Mouse (Mus musculus): ENCODE data around the gene Arl4c. TPM values are rescaled to one million over a fixed set of nuclear protein-coding genes. Genes with fewer than 3 reads are reported as not detected.

Gene Arl4c
- total and polyA plus RNA-seq, 3 experiments = not detected

- no peaks in the 10 kb centered on the region for H3K27me3 ChIP-seq (ENCODE audit: control insufficient read depth in 1 of 2, insufficient read depth in 2 of 2, low read length in 2 of 2)
- no peaks in the 10 kb centered on the region for H3K9me3 ChIP-seq (replicated peaks; ENCODE audit: insufficient read depth, low read length)
- H3K4me3 ChIP-seq (ENCODE audit: control insufficient read depth in 1 of 2, insufficient read depth in 1 of 2, low read depth in 2 of 2, low read length in 2 of 2) = no peak overlapping the region
- TF ChIP-seq HCFC1 (IDR thresholded peaks at IDR 0.05; ENCODE audit: low read depth, low read length) (no peak), SIN3A (IDR thresholded peaks at IDR 0.05; ENCODE audit: low read length) (no peak), GABPA (IDR thresholded peaks at IDR 0.05; ENCODE audit: low read depth, low read length) (no peak), E2F4 (IDR thresholded peaks at IDR 0.05; ENCODE audit: borderline replicate concordance, low read depth, low read length) (no peak), NRF1 (IDR thresholded peaks at IDR 0.05; ENCODE audit: insufficient read depth, low read depth, low read length, poor library complexity, severe bottlenecking) (no peak), CTCF (IDR thresholded peaks at IDR 0.05 in 2 of 3, conservative IDR thresholded peaks at IDR 0.05 in 1 of 3; ENCODE audit: control insufficient read depth in 1 of 3, insufficient read depth in 1 of 3, low read depth in 2 of 3, low read length in 3 of 3, poor library complexity in 1 of 3, severe bottlenecking in 1 of 3) (no peak), ELF1 (IDR thresholded peaks at IDR 0.05; ENCODE audit: low read depth, low read length) (no peak), TCF12 (IDR thresholded peaks at IDR 0.05; ENCODE audit: low read depth, low read length) (no peak), TBP (IDR thresholded peaks at IDR 0.05; ENCODE audit: low read depth, low read length) (no peak), MYB (IDR thresholded peaks at IDR 0.05; ENCODE audit: low read depth, low read length) (no peak), ZKSCAN1 (IDR thresholded peaks at IDR 0.05; ENCODE audit: low read depth, low read length) (no peak), ZMIZ1 (IDR thresholded peaks at IDR 0.05; ENCODE audit: low read depth, low read length) (no peak), ETS1 (IDR thresholded peaks at IDR 0.05; ENCODE audit: low read depth, low read length) (no peak), USF1 (IDR thresholded peaks at IDR 0.05; ENCODE audit: low read depth, low read length) (no peak), USF2 (IDR thresholded peaks at IDR 0.05; ENCODE audit: borderline replicate concordance in 1 of 2, insufficient read depth in 1 of 2, low read depth in 1 of 2, low read length in 2 of 2) (no peak), NELFE (IDR thresholded peaks at IDR 0.05; ENCODE audit: low read depth, low read length) (no peak), CHD2 (IDR thresholded peaks at IDR 0.05; ENCODE audit: low read length) (no peak), POLR2AphosphoS2 (IDR thresholded peaks at IDR 0.05; ENCODE audit: low read length) (no peak)
- DNase-seq (ENCODE audit: low read depth, low spot score) = no peak
- no peak overlapping the region for H3K27ac ChIP-seq (ENCODE audit: control insufficient read depth, low read depth, low read length)
- no peak overlapping the region for H3K9ac ChIP-seq (ENCODE audit: control insufficient read depth, low read depth, low read length, poor library complexity, severe bottlenecking)
- no peaks in the 10 kb centered on the region for H3K36me3 ChIP-seq (ENCODE audit: control insufficient read depth in 1 of 2, insufficient read depth in 2 of 2, low read length in 2 of 2)
- H3K79me2 ChIP-seq (ENCODE audit: control insufficient read depth, insufficient read depth, low read length, poor library complexity) = no peaks in the 10 kb centered on the region
- no peaks in the 10 kb centered on the region for H3K4me1 ChIP-seq (ENCODE audit: control insufficient read depth in 1 of 2, insufficient read depth in 2 of 2, low read length in 2 of 2)
Measured at GRCm38 (mm10) chr1:88699856-88700791, 1.9 kb downstream of the Arl4c start.

- no peaks in the 10 kb centered on the region for H3K27me3 ChIP-seq (ENCODE audit: control insufficient read depth in 1 of 2, insufficient read depth in 2 of 2, low read length in 2 of 2)
- H3K4me3 ChIP-seq (ENCODE audit: control insufficient read depth in 1 of 2, insufficient read depth in 1 of 2, low read depth in 2 of 2, low read length in 2 of 2) = no peak overlapping the region
- no peaks in the 10 kb centered on the region for H3K4me1 ChIP-seq (ENCODE audit: control insufficient read depth in 1 of 2, insufficient read depth in 2 of 2, low read length in 2 of 2)
- H3K36me3 ChIP-seq (ENCODE audit: control insufficient read depth in 1 of 2, insufficient read depth in 2 of 2, low read length in 2 of 2) = no peaks in the 10 kb centered on the region
- no peak for TF ChIP-seq NELFE (IDR thresholded peaks at IDR 0.05; ENCODE audit: low read depth, low read length)
- TF ChIP-seq CHD2 (IDR thresholded peaks at IDR 0.05; ENCODE audit: low read length) = no peak
- TF ChIP-seq POLR2A (IDR thresholded peaks at IDR 0.05; ENCODE audit: control insufficient read depth in 1 of 2, insufficient read depth in 1 of 2, low read depth in 1 of 2, low read length in 2 of 2, poor library complexity in 1 of 2) = no peak
- no peak for TF ChIP-seq MYC (IDR thresholded peaks at IDR 0.05; ENCODE audit: low read depth, low read length)
- no peak for TF ChIP-seq TCF12 (IDR thresholded peaks at IDR 0.05; ENCODE audit: low read depth, low read length)
- TF ChIP-seq HCFC1 (IDR thresholded peaks at IDR 0.05; ENCODE audit: low read depth, low read length) = no peak
- no peak for TF ChIP-seq BHLHE40 (IDR thresholded peaks at IDR 0.05; ENCODE audit: borderline replicate concordance, low read depth, low read length)
- TF ChIP-seq MAFK (IDR thresholded peaks at IDR 0.05; ENCODE audit: borderline replicate concordance, low read depth, low read length) = no peak
- TF ChIP-seq ZKSCAN1 (IDR thresholded peaks at IDR 0.05; ENCODE audit: low read depth, low read length) = no peak
- TF ChIP-seq ETS1 (IDR thresholded peaks at IDR 0.05; ENCODE audit: low read depth, low read length) = no peak
- TF ChIP-seq ELF1 (IDR thresholded peaks at IDR 0.05; ENCODE audit: low read depth, low read length) = no peak
- no peak for TF ChIP-seq E2F4 (IDR thresholded peaks at IDR 0.05; ENCODE audit: borderline replicate concordance, low read depth, low read length)
- TF ChIP-seq UBTF (IDR thresholded peaks at IDR 0.05; ENCODE audit: borderline replicate concordance, insufficient read depth, low read depth, low read length) = no peak
- no peak for TF ChIP-seq CHD1 (IDR thresholded peaks at IDR 0.05; ENCODE audit: low read depth, low read length)
- TF ChIP-seq POLR2AphosphoS2 (IDR thresholded peaks at IDR 0.05; ENCODE audit: low read length) = no peak
- no peak for TF ChIP-seq SIN3A (IDR thresholded peaks at IDR 0.05; ENCODE audit: low read length)
- TF ChIP-seq POLR2AphosphoS5 (IDR thresholded peaks at IDR 0.05; ENCODE audit: borderline replicate concordance, low read depth, low read length) = no peak
- no peak for TF ChIP-seq CTCF (IDR thresholded peaks at IDR 0.05 in 2 of 3, conservative IDR thresholded peaks at IDR 0.05 in 1 of 3; ENCODE audit: control insufficient read depth in 1 of 3, insufficient read depth in 1 of 3, low read depth in 2 of 3, low read length in 3 of 3, poor library complexity in 1 of 3, severe bottlenecking in 1 of 3)
- TF ChIP-seq ZMIZ1 (IDR thresholded peaks at IDR 0.05; ENCODE audit: low read depth, low read length) = no peak
- no peak overlapping the region for H3K27ac ChIP-seq (ENCODE audit: control insufficient read depth, low read depth, low read length)
- H3K9ac ChIP-seq (ENCODE audit: control insufficient read depth, low read depth, low read length, poor library complexity, severe bottlenecking) = no peak overlapping the region
- DNase-seq (ENCODE audit: low read depth, low spot score) = no peak
- H3K79me2 ChIP-seq (ENCODE audit: control insufficient read depth, insufficient read depth, low read length, poor library complexity) = no peaks in the 10 kb centered on the region
- H3K9me3 ChIP-seq (replicated peaks; ENCODE audit: insufficient read depth, low read length) = no peaks in the 10 kb centered on the region
Measured at GRCm38 (mm10) chr1:88699401-88699800, 2.6 kb downstream of the Arl4c start.

Data from MEL (cell line).